Mouse (Mus musculus) liver, adult (tissue): Measurements from ENCODE around the gene Cipc.

ENCODE experiments used
- GATA4 ChIP-seq: IDR thresholded peaks from 2 replicates; pipeline ENCODE4 v1.6.1; 2014; ENCODE audit warnings: mild to moderate bottlenecking, low read length; ENCODE audit not compliant: insufficient replicate concordance

The Cipc gene

DNA sequence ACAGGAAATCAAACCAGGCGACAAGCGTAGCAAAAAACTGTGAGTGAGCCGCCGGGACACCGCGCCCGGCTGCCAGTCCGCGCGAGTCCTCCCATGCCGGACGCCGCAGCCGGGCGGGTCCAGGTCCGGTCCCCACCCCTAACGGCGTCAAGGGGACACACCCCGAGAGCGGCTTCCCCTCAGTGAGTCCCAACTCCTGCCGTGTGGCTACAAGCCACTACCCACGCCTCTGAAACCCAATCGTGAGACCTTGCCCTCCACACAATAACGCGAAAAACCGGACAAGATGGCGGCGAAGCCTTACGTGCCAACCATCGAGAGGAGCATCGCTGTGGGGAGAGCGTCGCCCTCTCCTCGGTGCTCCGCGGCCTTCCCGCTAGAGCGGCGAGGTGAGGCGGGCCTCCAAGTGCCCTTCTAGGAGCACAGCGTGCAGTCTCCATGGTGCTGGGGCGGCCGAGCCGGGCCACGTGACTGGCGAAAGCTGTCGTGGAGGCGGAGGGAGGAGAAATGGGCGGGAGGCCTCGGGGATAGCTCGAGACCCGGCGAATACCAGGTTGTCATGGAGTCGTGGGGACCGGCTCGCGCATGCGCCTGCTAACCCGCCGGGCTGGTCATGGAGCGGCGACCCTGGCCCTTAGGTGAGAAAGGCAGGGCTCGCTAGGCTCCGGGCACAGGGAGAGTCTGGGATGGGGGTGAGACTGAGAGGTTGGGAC lies at the start of gene Cipc:
Gene Cipc (plus strand): TSS at position 182 of the 713 bp plus-strand sequence.
- TF ChIP-seq GATA4: peak; percentile 53; the same call in 1 of the 2 replicates

DNA sequence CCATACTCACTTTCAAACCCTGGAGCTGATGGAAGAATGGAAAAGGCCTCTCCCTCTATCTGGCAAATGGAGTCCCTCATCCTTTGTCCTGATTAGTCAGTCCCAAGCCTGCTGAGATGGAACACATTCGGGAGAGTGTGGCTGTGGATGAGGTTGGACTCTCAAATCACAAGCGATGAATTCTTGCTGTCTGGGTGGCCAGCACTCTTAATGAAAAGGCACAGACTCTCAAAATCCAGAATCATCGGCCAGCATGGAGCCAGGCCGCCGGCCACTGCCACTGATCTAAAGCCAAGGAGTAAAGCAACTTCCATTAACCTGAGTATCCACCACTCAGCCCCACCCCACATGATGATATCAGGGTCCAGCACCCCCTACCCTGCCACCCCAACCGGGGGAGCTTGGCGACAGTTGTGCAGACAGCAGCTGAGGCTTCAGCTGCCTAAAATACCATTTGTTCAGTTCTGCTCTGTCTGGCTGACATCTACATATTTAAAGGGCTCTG lies 49.0 kb upstream of the Cipc start:
- no peak for TF ChIP-seq GATA4

DNA sequence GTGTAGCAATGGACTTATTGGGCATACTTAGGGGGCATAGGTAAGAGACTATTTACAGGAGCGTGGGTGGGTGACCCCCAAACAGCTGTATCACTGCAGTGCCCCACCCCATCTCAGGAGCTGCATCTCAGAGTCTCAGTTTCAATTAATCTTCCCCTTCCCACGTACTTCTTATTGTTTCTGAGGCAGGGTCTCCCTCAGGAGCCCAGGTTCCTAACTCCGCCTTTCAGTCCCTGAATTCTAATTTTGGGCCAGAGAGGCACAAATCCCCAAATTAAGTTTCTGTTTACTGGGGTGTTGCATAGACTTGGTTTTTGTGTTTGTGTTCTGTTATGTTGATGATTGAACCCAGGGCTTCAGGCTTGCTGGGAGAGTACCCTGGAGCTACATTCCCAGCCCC lies 48.4 kb upstream of the Cipc start:
- TF ChIP-seq GATA4: no peak

DNA sequence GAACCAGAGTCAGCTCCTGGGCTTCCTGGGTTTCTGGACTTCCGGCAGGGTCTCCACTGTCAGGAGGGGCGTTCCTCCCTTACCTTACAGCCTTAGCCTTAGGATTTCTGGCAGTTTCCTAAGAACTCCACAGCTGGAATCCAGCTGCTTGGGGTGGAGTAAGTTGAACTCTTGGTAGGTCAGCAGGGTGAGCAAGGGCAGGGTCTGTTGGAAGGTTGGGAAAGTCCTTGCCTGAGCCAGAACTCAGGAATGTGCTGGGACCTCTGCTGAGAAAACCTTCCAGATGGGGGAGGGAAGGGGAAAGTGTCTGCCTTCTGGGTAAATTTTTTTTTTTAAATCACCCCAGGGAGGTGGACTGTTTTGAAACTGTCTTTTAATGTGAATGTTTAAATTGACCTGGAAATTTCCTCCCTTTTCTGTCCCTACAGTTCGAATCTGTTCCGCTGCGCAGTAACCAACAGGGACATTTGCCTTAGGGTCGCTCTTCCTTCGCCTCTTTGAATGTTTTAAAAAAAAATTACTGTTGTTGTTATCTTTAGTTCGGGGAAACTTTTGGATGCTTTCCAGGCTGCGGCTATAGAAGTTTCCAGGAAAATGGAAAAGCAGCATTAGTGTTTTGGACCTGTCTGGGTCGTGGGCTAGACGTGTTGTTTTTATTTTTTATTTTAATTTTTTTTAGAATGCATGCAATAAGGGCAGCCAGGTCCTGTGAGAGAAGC lies 47.2 kb upstream of the Cipc start:
- TF ChIP-seq GATA4: no peak

DNA sequence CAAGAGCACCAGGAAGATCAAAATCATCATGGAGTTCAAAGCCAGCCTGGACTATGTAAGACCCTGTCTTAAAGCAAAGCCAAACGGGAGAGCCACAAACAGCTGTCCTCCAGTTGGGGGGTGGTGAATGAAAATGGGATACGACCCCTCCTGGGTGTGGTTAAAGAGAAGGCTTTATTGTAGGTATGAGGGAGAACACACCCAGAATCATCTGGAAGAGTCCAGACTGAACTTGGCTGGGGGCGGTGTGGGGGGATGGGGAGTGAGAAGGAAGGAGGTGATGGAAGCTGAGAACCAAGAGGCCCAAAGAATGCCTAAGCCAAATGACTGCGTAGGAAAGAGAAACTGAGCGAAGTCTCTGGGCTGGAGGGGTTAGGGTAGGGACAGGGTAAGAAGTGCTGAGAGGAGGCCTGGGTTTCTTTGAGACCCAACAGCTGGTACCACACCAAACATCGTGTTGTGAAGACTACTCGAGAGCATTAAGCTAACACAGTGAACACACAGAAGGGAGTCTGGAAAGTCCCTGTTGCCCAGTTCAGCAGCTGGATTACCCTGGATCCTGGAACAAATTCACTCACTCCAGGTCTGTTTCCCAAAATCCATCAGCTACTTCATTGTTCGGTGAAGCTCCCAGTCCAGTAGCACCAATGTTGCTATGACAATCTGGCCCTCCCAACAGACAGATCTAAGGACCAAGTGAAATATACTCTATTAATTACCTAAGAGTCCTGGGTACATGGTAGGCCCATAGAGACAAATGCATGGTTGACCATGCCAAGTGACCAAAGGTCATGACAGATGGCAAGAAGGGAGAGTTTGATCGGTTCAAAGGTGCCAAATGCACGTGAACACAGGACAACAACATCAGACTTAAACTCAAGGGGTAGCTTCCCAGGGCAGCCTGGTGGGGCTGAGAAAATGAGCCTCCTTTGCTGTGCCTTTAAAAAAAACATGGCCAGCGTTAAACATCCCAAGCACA lies 42.7 kb upstream of the Cipc start:
- TF ChIP-seq GATA4: no peak

DNA sequence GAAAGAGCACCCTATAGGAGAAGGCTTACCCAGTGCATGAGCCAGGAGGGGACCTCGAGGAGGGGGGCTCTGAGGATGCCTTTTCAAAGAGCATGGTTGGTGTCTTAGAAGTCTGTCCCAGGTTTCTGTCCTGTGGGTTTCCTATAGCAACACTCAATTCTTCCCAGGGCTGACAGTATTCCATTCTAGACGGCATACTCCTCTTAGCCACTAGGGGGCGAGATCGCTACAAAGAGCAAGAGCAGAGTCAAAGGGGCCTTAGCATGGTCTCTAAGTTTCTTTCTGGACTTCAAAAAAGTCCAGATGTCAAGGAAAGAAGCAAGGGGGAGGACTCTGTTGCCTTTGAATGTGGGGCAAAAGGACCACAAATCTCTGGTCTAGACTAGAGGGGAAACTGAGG lies 41.6 kb upstream of the Cipc start:
- no peak for TF ChIP-seq GATA4

DNA sequence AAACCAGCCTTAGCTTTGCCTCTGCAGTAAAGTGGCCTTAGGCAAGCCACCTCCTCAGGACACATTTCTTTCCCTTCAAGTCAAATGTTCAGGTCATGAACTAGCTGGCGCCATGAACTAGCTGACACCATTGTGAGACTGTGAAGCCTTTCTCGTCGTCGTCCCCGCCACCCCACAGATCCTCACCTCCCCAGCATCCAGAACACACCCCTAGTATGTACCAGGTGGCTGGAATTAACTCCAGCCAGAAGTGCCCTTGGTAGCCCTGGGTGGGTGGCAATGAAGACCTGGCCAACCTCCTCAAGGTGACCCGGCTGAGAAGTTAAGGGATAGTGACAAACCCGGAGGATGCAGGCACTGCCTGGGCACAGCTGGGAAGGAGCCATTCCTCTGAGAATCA lies 41.0 kb upstream of the Cipc start:
- no peak for TF ChIP-seq GATA4

DNA sequence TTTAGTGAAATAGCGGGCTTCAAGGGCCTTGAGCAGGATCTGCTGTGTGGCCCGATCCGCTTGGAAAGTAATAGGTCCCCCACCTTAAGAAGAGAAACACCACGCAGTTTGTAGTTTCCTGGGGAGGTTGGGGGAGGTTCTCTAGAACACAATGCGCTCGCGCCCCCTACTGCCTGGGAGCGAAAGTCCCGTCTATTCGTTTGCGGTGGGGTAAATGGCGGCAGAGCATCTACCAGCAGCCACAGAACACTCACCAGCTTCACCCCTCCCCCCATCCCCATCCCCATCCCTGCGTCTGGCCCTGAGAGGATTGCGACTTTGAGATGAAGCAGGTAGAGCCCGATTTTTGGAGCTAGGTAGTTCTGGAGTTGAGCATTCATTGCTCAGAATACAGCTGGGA lies 40.4 kb upstream of the Cipc start:
- TF ChIP-seq GATA4: no peak

DNA sequence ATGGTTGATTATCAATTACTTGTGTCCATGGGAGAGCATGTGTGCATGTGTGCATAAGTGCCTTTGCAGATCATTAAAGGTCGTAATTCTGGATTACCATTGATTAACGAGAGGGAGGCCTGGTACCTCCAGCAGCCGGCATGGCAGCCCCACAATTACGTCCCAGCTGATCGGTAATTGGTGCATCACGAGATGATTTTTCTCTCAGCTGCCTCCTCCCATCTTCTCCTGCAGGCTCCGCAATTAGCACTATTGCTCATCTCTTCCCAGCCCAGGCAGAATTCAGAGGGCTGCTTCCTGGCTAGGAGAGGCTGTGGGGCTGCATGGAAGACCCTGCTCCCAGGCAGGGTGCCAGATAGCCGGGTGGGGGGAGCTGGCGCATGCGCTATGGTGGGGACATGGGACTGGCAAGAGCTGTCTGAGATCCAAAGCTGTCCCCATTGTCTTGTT lies 35.3 kb upstream of the Cipc start:
- TF ChIP-seq GATA4: no peak

DNA sequence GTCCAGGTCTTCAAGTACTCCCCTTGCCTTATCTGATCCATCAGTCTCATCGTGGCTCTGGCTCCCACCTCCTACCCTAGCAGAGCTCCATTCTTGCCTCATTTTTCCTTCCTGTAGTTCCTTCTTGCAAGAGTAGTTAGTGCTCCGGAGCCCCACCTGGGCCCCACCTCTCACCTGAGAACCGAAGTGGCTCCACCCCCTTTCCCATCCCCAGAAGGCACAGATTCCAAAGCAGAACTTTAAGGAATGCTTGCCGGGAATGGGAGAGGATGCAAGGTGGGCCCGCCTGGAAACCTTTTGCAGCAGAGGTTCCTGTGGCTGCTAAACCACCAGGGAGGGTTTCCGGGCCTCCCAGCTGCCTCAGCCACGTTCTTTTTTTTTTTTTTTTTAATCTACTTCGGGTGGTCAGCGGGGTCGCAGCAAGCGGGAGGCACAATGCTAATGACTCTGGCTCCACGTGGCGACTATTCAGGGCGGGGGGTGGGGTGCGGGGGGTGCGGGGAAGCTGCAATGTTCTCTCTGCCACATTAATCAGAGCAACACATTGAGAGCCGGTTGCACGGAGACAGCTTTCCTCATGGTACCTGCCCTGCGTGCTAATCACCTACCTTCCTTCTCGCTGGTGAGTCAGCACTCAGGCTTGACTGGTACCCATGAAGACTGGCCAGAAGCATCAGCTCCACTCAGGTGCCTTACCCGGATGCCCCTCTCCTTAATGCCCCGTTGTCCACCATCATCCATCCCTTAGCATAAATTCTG lies 34.3 kb upstream of the Cipc start:
- no peak for TF ChIP-seq GATA4

DNA sequence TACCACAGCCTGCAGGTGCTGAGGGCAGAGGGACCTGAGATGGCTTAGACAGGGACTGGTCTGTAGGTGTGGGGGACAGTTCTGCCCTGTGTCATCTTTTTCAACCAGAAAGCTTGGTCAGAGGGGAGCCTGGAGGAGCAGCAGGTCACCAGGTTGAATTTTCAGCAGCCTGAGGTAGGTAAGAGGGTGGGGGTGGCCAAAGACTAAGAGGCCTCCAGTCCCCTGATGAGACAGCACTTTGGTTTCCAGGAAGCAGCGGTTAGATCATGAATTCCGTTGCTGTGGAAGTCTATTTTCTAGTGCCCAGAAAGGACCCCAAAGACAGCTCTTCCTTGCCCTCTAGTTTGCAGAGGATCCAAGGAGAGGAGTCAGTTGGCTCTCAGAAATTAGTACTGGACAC lies 32.5 kb upstream of the Cipc start:
- no peak for TF ChIP-seq GATA4

DNA sequence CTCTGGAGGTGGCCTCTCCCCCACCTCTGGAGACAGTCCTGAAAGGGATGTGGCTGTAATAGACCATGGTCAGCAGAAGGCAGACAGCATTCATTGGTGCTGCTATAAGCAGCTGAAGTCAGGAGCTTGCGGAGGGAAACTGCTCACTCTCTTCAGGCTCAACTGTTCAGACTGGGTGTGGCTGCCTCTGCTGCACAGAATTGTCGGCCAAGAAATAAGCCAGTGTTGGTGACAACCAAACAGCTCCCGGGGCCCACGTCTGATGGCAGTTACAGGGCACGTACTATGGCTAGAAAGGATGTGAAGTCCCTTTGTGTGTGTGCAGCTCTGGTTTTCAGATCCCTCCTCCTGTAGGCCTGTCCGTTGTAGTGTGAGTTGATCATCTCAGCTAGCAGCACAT lies 32.1 kb upstream of the Cipc start:
- TF ChIP-seq GATA4: no peak

DNA sequence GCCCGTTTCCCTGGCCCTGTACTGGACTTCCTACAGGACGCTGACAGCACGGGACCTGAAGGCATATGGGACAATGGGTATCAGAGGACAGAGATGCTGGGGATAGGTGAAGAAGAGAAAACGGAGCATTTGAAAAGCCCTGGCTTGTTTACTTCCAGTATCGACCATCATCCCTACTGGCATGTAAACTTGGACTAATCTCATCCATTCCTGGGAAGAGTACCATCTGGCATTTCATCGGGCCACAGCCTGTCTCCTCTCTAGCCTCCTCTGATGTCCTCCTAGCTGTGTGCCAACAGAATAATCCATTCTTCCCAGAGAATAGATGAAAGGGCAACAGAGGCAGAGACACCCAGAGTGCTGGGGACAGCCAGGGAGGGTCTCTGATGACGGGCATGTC lies 31.2 kb upstream of the Cipc start:
- TF ChIP-seq GATA4: no peak

DNA sequence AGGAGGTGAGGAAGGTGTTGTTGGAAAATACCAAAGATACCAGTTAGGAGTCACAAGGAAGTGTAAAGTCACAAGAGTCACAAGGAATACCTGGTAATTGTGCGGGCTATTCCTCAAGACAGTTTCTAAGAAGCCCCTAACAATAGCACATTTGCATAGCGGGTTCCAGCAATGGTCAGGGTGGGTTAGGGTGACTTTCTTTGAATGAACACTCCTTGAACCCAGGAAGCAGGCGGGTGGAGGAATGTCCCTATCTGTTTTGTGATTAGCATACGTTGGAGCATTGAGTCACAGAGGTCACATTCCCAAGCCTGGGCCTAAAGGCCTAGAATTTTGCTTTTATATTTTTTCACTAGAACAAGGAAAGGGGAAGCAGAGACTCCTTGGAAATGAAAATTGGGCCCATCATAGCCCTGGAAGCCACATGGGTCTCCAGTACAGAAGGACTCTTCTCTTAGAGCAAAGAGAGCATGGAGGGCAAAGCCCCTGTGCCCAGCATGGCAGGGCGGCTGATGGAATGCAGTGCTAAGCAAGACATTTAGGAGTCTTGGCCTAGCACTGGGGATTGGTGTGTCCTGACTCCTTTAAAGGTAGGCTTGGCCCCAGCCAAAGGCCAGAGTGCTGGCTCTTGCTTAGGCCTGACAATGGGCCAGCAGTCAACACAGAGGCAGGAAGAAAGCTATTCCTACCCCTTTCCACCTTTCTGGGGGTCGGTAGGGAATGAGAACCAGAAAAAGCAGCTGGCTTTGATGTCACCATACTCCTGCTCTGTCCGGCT lies 29.9 kb upstream of the Cipc start:
- no peak for TF ChIP-seq GATA4
